Mouse (Mus musculus) kidney, embryonic 16.5 days (tissue): ENCODE measurements around the gene Samt2. TPM values are rescaled to one million over a fixed set of nuclear protein-coding genes. Genes with fewer than 3 reads are reported as not detected.
"Not testable (repeated sequence)": the region's sequence is repeated elsewhere in the genome, so short reads cannot be mapped to it uniquely, and the experiment has no call there.

Experiments used
- ATAC-seq: fragments of 200-750 bp; cut with Nextera tagmentation; 2 replicates; pipeline ENCODE4 v1.8.0; 2017; ENCODE audit warnings: moderate TSS enrichment; ENCODE audit not compliant: low FRiP score, low TSS enrichment
- H3K27ac ChIP-seq: fragments of 300-500 bp; sonication (generic); 2 replicates; pipeline ENCODE4 v1.5.1; 2014; ENCODE audit warnings: low read length
- H3K27me3 ChIP-seq: fragments of 300-500 bp; sonication (generic); 2 replicates; pipeline ENCODE4 v1.6.1; 2014; ENCODE audit warnings: low read length, control low read depth, mixed read lengths; ENCODE audit not compliant: insufficient read depth
- H3K36me3 ChIP-seq: fragments of 300-500 bp; sonication (generic); 2 replicates; pipeline ENCODE4 v1.6.1; 2014; ENCODE audit warnings: low read length, control low read depth, mixed read lengths; ENCODE audit not compliant: insufficient read depth
- H3K4me1 ChIP-seq: fragments of 300-500 bp; sonication (generic); 2 replicates; pipeline ENCODE4 v1.6.1; 2014; ENCODE audit warnings: low read length, control low read depth, mixed read lengths; ENCODE audit not compliant: insufficient read depth
- H3K4me2 ChIP-seq: fragments of 300-500 bp; sonication (generic); replicated peaks from 2 replicates; pipeline ENCODE4 v1.6.1; 2014; ENCODE audit warnings: low read depth, low read length
- H3K4me3 ChIP-seq: fragments of 300-500 bp; sonication (generic); 2 replicates; pipeline ENCODE4 v1.5.1; 2014; ENCODE audit warnings: mild to moderate bottlenecking, low read length
- H3K9ac ChIP-seq: fragments of 300-500 bp; sonication (generic); replicated peaks from 2 replicates; pipeline ENCODE4 v1.6.1; 2014; ENCODE audit warnings: low read length
- H3K9me3 ChIP-seq: fragments of 300-500 bp; sonication (generic); 2 replicates; pipeline ENCODE4 v1.6.1; 2016; ENCODE audit warnings: low read length, control low read depth
- WGBS: fragments of 180-500 bp; shearing (Covaris S2); extraction: QIAGEN DNeasy Blood & Tissue Kit; methylation state at CpG from one replicate; pipeline ENCODE4 v1.1.7; 2014; 5-methylcytosine and 5-hydroxymethylcytosine counted together
- polyA plus RNA-seq: library from polyadenylated mRNA; unstranded; fragments of >200 nt; fragmentation: Nextera tagmentation; extraction: Ambion mirVana; gene quantifications from 2 replicates; pipeline ENCODE4 v1.2.1, GENCODE M21; 2015

Gene Samt2
- polyA plus RNA-seq: not detected in 2 replicates

GRCm38 (mm10) chrX:154579260-154579659, at the start of gene Samt2:
Gene Samt2, minus strand, starts transcription at chrX:154579360.
- H3K27ac ChIP-seq, H3K9ac ChIP-seq, H3K27me3 ChIP-seq, H3K4me2 ChIP-seq, H3K36me3 ChIP-seq, H3K4me1 ChIP-seq, H3K9me3 ChIP-seq, H3K4me3 ChIP-seq, ATAC-seq: not testable (repeated sequence)
- 80% methylated on average over 2 of the region's 2 CpGs for WGBS

Other genes starting within 250 kb of the Samt2 start
- gene 4930524N10Rik, start 236.0 kb downstream of the Samt2 start, polyA plus RNA-seq: not detected in 2 replicates
- gene Samt4, start 97.4 kb downstream of the Samt2 start, polyA plus RNA-seq: not detected in 2 replicates